Mouse (Mus musculus): ENCODE measurements around the gene Vcam1.

Vcam1 gene

GRCm38 (mm10) chr3:116085962-116086361 lies 43.5 kb downstream of the Vcam1 start:
- no peak for DNase-seq (ENCODE audit: low read depth, low spot score)

GRCm38 (mm10) chr3:116080939-116081676 lies 48.4 kb downstream of the Vcam1 start:
- DNase-seq (ENCODE audit: low read depth, low spot score) = no peak

- no peak for DNase-seq (ENCODE audit: low read depth, low spot score)
Observed at GRCm38 (mm10) chr3:116080166-116080788, 49.2 kb downstream of the Vcam1 start.

- DNase-seq (ENCODE audit: low read depth, low spot score) = peak; percentile 4
Observed at GRCm38 (mm10) chr3:116078490-116078889, 51.0 kb downstream of the Vcam1 start.

- DNase-seq (ENCODE audit: low read depth, low spot score) = no peak
Observed at GRCm38 (mm10) chr3:116076739-116077138, 52.7 kb downstream of the Vcam1 start.

- no peak for DNase-seq (ENCODE audit: low read depth, low spot score)
Observed at GRCm38 (mm10) chr3:116072584-116072983, 56.9 kb downstream of the Vcam1 start.

GRCm38 (mm10) chr3:116062141-116062540 lies 67.3 kb downstream of the Vcam1 start:
- no peak for DNase-seq (ENCODE audit: low read depth, low spot score)

- DNase-seq (ENCODE audit: low read depth, low spot score) = no peak
Observed at GRCm38 (mm10) chr3:116060320-116060719, 69.2 kb downstream of the Vcam1 start.

Data from A20 (cell line).